Mouse (Mus musculus) neural tube, embryonic 15.5 days (tissue): Measurements from ENCODE around the gene Appbp2. TPM values are rescaled to one million over a fixed set of nuclear protein-coding genes. Genes with fewer than 3 reads are reported as not detected.
A peak's percentile ranks its signal among the peaks of the same experiment; 100 is the strongest.

Experiments
- ATAC-seq: fragments of 200-750 bp; cut with Nextera tagmentation; 2 replicates; pipeline ENCODE4 v1.8.0; 2017; ENCODE audit warnings: mild to moderate bottlenecking, moderate TSS enrichment, moderate library complexity; ENCODE audit not compliant: low FRiP score
- H3K27ac ChIP-seq: fragments of 300-500 bp; sonication (generic); replicated peaks from 2 replicates; pipeline ENCODE4 v1.5.1; 2015; ENCODE audit warnings: mild to moderate bottlenecking, inconsistent platforms
- H3K27me3 ChIP-seq: fragments of 300-500 bp; sonication (generic); replicated peaks from 2 replicates; pipeline ENCODE4 v1.6.1; 2015; ENCODE audit warnings: inconsistent platforms
- H3K36me3 ChIP-seq: fragments of 300-500 bp; sonication (generic); 2 replicates; pipeline ENCODE4 v1.6.1; 2015; ENCODE audit warnings: inconsistent platforms
- H3K4me1 ChIP-seq: fragments of 300-500 bp; sonication (generic); 2 replicates; pipeline ENCODE4 v1.6.1; 2015; ENCODE audit warnings: inconsistent platforms
- H3K4me2 ChIP-seq: fragments of 300-500 bp; sonication (generic); 2 replicates; pipeline ENCODE4 v1.6.1; 2015; ENCODE audit warnings: inconsistent platforms, mild to moderate bottlenecking, moderate library complexity
- H3K4me3 ChIP-seq: fragments of 300-500 bp; sonication (generic); replicated peaks from 2 replicates; pipeline ENCODE4 v1.5.1; 2015; ENCODE audit warnings: mild to moderate bottlenecking, inconsistent platforms
- H3K9ac ChIP-seq: fragments of 300-500 bp; sonication (generic); replicated peaks from 2 replicates; pipeline ENCODE4 v1.6.1; 2015; ENCODE audit warnings: mild to moderate bottlenecking, inconsistent platforms
- H3K9me3 ChIP-seq: fragments of 300-500 bp; sonication (generic); replicated peaks from 2 replicates; pipeline ENCODE4 v1.6.1; 2016; ENCODE audit warnings: inconsistent platforms
- WGBS: fragments of 180-500 bp; shearing (Covaris S2); methylation state at CpG from one replicate; pipeline ENCODE4 v1.1.7; 2015; ENCODE audit warnings: mixed read lengths; 5-methylcytosine and 5-hydroxymethylcytosine counted together
- polyA plus RNA-seq: library from polyadenylated mRNA; unstranded; fragments of >200 nt; fragmentation: Nextera tagmentation; extraction: Ambion mirVana; gene quantifications from 2 replicates; pipeline ENCODE4 v1.2.1, GENCODE M21; 2015

Appbp2 gene
- polyA plus RNA-seq, 1 experiment from 2014 or later: 47.0 TPM

GRCm38 (mm10) chr11:85139581-85140540, 95.1 kb downstream of the Appbp2 start, which contains the start of gene Usp32:
Usp32 (minus strand) TSS chr11:85140161.
- H3K4me3 ChIP-seq: peak within 1 kb of the TSS; percentile 86
- H3K36me3 ChIP-seq: no peaks in the 10 kb centered on the region
- H3K9me3 ChIP-seq: no peaks in the 10 kb centered on the region
- 1% methylated on average over 70 of the region's 94 CpGs for WGBS
- H3K9ac ChIP-seq: peak within 1 kb of the TSS; percentile 87
- ATAC-seq: peak; percentile 97
- H3K27me3 ChIP-seq: no peaks in the 10 kb centered on the region
- peaks cover 20% of the 10 kb centered on the region for H3K4me1 ChIP-seq
- peak within 1 kb of the TSS; percentile 70 for H3K4me2 ChIP-seq
- peak within 1 kb of the TSS; percentile 93 for H3K27ac ChIP-seq

- Histone ChIP-seq H3K36me3 (no peaks in the 10 kb centered on the region), H3K9ac (peak overlapping the region; percentile 87), H3K4me2 (peak overlapping the region; percentile 61), H3K27me3 (no peaks in the 10 kb centered on the region), H3K4me3 (peak overlapping the region; percentile 86), H3K27ac (peak overlapping the region; percentile 93), H3K4me1 (peaks cover 20% of the 10 kb centered on the region), H3K9me3 (no peaks in the 10 kb centered on the region)
- WGBS: under 1% methylated on average over 17 of the region's 17 CpGs
- no peak; the same call in 1 of the 2 replicates for ATAC-seq
Observed at GRCm38 (mm10) chr11:85138776-85139474, 96.0 kb downstream of the Appbp2 start.

Other genes with a start within 250 kb of the Appbp2 start
- 9.9 and 10.6 TPM in 2 replicates for gene Usp32, start 95.0 kb downstream of the Appbp2 start, polyA plus RNA-seq
- 0.47 and 0.93 TPM in 2 replicates for gene 1700125H20Rik, start 64.7 kb downstream of the Appbp2 start, polyA plus RNA-seq
- gene Ppm1d, start 76.1 kb upstream of the Appbp2 start, polyA plus RNA-seq: 16.0 and 16.5 TPM in 2 replicates
- 30.0 and 31.6 TPM in 2 replicates for gene Bcas3, start 118.0 kb upstream of the Appbp2 start, polyA plus RNA-seq